Mouse (Mus musculus) bone marrow, adult 2 months (tissue): Measurements from ENCODE around the gene Eif4b. TPM values are rescaled to one million over a fixed set of nuclear protein-coding genes. Genes with fewer than 3 reads are reported as not detected.

Experiments used
- H3K27ac ChIP-seq: fragments of 200-500 bp; 2 replicates; pipeline ENCODE4 v1.5.1; 2012; ENCODE audit warnings: low read depth, mild to moderate bottlenecking, control low read depth, inconsistent platforms, low read length; ENCODE audit not compliant: control insufficient read depth, poor library complexity, insufficient read depth
- H3K4me1 ChIP-seq: fragments of 200-500 bp; 2 replicates; pipeline ENCODE4 v1.6.1; 2011; ENCODE audit warnings: low read length; ENCODE audit not compliant: control insufficient read depth, insufficient read depth
- H3K4me3 ChIP-seq: fragments of 200-500 bp; replicated peaks from 2 replicates; pipeline ENCODE3; 2011; ENCODE audit warnings: mild to moderate bottlenecking, low read depth, low read length, control low read depth; ENCODE audit not compliant: control insufficient read depth
- CTCF ChIP-seq: fragments of 200-500 bp; IDR thresholded peaks from 2 replicates; pipeline ENCODE4 v1.5.1; 2011; ENCODE audit warnings: low read length, control low read depth; ENCODE audit not compliant: control insufficient read depth, insufficient read depth
- POLR2A ChIP-seq: fragments of 200-500 bp; IDR thresholded peaks from 2 replicates; pipeline ENCODE4 v1.6.1; 2011; ENCODE audit warnings: low read depth, mild to moderate bottlenecking, control low read depth, low read length, borderline replicate concordance; ENCODE audit not compliant: control insufficient read depth
- WGBS: fragments of 180-500 bp; shearing (Covaris S2); methylation state at CpG from one replicate; pipeline ENCODE4 v1.1.7; 2018; 5-methylcytosine and 5-hydroxymethylcytosine counted together
- polyA plus RNA-seq: library from polyadenylated mRNA; stranded (reverse); fragments of >200 nt; gene quantifications from 2 replicates; pipeline ENCODE4 v1.2.4, GENCODE M21; 2011; ENCODE audit warnings: low replicate concordance; ENCODE audit not compliant: missing spikeins, insufficient read depth, insufficient read length

The Eif4b gene
- polyA plus RNA-seq, 1 experiment: 122 TPM

- WGBS: 87% methylated on average over 4 of the region's 4 CpGs
- Histone ChIP-seq H3K4me3 (no peak overlapping the region), H3K4me1 (no peaks in the 10 kb centered on the region), H3K27ac (no peak overlapping the region)
- TF ChIP-seq CTCF (no peak), POLR2A (no peak)
Observed at GRCm38 (mm10) chr15:102113674-102114073, 40.1 kb downstream of the Eif4b start.

DNA sequence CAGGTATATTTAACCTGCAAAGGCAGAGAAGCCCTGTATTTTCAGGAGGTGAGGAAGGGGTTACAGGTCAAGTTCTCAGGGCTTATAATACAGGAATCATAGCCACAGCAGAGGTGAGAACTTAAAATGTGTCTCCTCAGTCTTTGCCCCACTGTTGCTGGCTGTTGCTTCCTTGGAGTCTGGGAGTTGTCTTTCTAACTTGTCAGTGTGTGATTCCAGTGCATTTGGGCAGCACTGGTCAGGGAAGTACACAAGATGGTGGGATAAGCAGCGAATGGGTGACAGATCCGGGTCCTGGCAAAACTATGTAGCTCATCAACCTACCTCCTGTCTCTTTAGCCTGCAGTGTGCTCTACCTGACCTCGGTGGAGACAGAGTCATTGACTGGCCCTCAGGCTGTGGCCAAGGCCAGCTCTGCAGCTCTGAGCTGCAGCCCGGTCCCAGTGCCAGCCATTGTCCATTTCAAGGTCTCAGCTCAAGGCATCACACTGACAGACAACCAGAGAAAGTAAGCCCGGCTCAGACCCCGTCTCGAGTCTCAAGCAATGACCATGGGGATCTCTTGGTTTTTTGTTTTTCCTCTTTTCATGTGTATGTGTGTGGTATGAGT, 41.2 kb downstream of the Eif4b start:
- 80% methylated on average over 7 of the region's 7 CpGs for WGBS
- Histone ChIP-seq H3K4me3 (no peak overlapping the region), H3K27ac (no peak overlapping the region), H3K4me1 (no peaks in the 10 kb centered on the region)
- TF ChIP-seq CTCF: no peak
- TF ChIP-seq POLR2A: no peak

DNA sequence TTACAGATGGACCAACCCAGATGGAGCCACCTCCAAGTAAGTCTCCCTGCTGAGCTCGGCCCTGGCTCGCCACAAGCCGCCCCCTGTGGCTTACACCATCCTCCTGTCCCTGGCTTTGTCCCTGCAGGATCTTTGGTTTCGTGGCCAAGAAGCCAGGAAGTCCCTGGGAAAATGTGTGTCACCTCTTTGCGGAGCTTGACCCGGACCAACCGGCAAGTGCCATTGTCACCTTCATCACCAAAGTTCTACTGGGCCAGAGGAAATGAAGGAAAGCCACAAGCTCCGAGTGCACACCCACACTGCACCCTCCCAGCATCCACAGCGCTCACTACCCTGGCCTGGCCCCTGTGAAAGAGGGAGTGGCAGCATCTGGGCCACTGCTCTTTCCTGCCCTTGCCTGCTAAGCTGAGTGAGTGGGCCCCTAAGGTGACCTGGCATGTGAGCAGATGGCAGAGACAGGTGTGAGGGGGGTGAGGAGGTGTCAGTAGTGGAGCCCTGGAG, 42.2 kb downstream of the Eif4b start:
- TF ChIP-seq POLR2A (no peak), CTCF (no peak)
- 18% methylated on average over 9 of the region's 9 CpGs for WGBS
- Histone ChIP-seq H3K4me1 (no peaks in the 10 kb centered on the region), H3K4me3 (no peak overlapping the region), H3K27ac (no peak overlapping the region)

- Histone ChIP-seq H3K4me1 (no peaks in the 10 kb centered on the region), H3K27ac (no peak overlapping the region), H3K4me3 (no peak overlapping the region)
- WGBS: 73% methylated on average over 11 of the region's 11 CpGs
- no peak for TF ChIP-seq POLR2A
- no peak for TF ChIP-seq CTCF
Observed at GRCm38 (mm10) chr15:102116753-102117415, 43.3 kb downstream of the Eif4b start.

DNA sequence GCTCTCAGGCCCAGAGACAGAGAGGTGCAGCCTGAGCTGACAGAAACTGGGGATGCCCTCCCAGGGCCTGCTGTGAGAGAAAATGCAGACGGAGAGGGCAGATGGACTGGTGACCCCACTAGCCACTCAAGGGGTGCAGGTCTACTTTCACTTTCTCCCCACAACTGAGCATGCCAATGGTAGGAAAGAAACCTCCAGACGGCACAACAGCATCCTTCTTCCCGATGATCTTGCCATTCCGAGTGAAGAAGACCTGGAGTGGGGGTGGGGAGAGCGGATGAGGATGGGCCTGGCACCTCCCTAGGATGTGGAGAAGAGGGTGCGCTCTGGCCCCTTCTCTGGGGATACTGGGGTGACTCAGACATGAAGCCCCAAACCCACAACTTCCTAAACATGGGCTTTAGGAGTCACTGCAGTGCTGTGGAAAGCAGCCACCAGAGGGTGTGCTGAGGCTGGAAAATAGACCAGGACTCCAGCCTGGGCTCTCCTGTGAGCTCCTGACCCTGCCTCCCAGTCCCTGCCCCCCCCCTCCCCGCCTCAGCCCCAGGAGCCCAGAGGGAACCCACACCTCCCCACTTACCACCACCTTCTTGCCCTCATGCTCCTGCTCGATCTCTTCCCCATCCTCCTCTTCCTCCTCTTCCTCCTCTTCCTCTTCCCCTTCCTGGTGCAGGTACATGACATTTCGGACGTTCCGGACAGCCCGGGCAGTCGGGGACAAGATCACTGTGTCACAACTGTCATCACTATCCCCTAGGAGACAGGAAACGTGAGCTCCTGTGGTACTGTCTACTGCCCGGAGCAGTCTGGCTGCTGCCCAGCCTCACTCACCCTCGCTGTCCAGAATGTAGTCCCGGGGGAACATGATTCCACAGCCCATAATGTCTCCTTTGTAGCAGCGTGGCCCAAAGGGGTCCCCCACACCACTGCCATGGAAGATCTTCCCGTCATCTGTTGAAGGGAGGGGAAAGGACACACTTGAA, 44.2 kb downstream of the Eif4b start:
- WGBS: 76% methylated on average over 19 of the region's 19 CpGs
- TF ChIP-seq POLR2A: no peak
- no peak for TF ChIP-seq CTCF
- Histone ChIP-seq H3K27ac (no peak overlapping the region), H3K4me1 (no peaks in the 10 kb centered on the region), H3K4me3 (no peak overlapping the region)

- 91% methylated on average over 4 of the region's 4 CpGs for WGBS
- H3K4me1 ChIP-seq: no peaks in the 10 kb centered on the region
- TF ChIP-seq CTCF (no peak), POLR2A (no peak)
- no peak overlapping the region for H3K27ac ChIP-seq
- H3K4me3 ChIP-seq: no peak overlapping the region
Observed at GRCm38 (mm10) chr15:102118591-102118990, 45.0 kb downstream of the Eif4b start.

GRCm38 (mm10) chr15:102119121-102119830, 45.7 kb downstream of the Eif4b start:
- TF ChIP-seq POLR2A (no peak), CTCF (no peak)
- Histone ChIP-seq H3K4me1 (no peaks in the 10 kb centered on the region), H3K4me3 (no peak overlapping the region), H3K27ac (no peak overlapping the region)
- WGBS: 89% methylated on average over 8 of the region's 8 CpGs
